In genomic region chr9:44478229-44478921, GRCm38 (mm10) we compare ENCODE assay signal across 8 mouse cellular contexts. TPM values are rescaled to one million over a fixed set of nuclear protein-coding genes. Genes with fewer than 3 reads are reported as not detected.
DNase-seq lines count a peak whose midpoint lies in the region; ATAC-seq and TF ChIP-seq lines count a peak whose summit lies in the region.

No protein-coding gene starts in this region.

- no peak for ATAC-seq in inflammation-experienced regulatory T-cells, adult 6 months

- no peak for TF ChIP-seq POLR2A in thymus, adult 2 months (IDR thresholded peaks at IDR 0.05; ENCODE audit: control insufficient read depth, extremely low read depth, insufficient read depth, low read length, poor library complexity)

- no peak for TF ChIP-seq CTCF in thymus, adult 2 months (IDR thresholded peaks at IDR 0.05; ENCODE audit: borderline replicate concordance, control insufficient read depth, extremely low read depth, insufficient read depth, low read length, poor library complexity)

- H3K4me1 ChIP-seq in thymus, adult 2 months (replicated peaks; ENCODE audit: control insufficient read depth, insufficient read depth, low read length) = peaks cover 22% of the 10 kb centered on the region

- intact Hi-C loops in heart, postnatal 36 days (cut with DNase I) = no loop called here

- H3K36me3 ChIP-seq in thymus, adult 2 months (ENCODE audit: control insufficient read depth, insufficient read depth, low read length) = no peaks in the 10 kb centered on the region

- no peaks in the 10 kb centered on the region for H3K27me3 ChIP-seq in thymus, adult 2 months (ENCODE audit: control insufficient read depth, insufficient read depth, low read length)

- under 1% methylated on average over 26 of the region's 27 CpGs for WGBS in thymus, adult 2 months

- peak; percentile 41 for DNase-seq in thymus, adult 2 months
- DNase-seq in thymus, postnatal 10 days (ENCODE audit: low spot score in 2 of 2) = no peak
- DNase-seq in embryo, embryonic 9.5 days (ENCODE audit: extremely low spot score) = peak; percentile 94
- DNase-seq in heart, postnatal 36 days = peak; percentile 68 to 78
- peak; percentile 70 for DNase-seq in layer of hippocampus, adult 9-11 months
- peak; percentile 73 for DNase-seq in lung, postnatal 14 days
- DNase-seq in right cerebral cortex, postnatal 25 days = peak; percentile 70

- no peak overlapping the region for H3K27ac ChIP-seq in thymus, adult 2 months (ENCODE audit: control insufficient read depth, insufficient read depth, low read length)

- H3K4me3 ChIP-seq in thymus, adult 2 months (ENCODE audit: control insufficient read depth, insufficient read depth, low read length) = peak overlapping the region; percentile 67

RNA-seq across cellular contexts. Expression of gene Bcl9l, which starts 4.2 kb away (rescaled TPM):
- 38.7 and 50.4 TPM in 2 replicates for polyA plus RNA-seq in thymus, adult 2 months (2012; rRNA removed)
- 10 to 100 TPM; 44.6 to 59.4 TPM for total RNA-seq in heart, postnatal 36 days (2021)
- polyA plus RNA-seq in inflammation-experienced regulatory T-cells, adult 6 months (2017; shearing (Covaris generic)) = 10 to 100 TPM; 11.1 to 12.4 (median 12.2) TPM

RNA-seq across cellular contexts. Expression of gene Upk2, which starts 23.6 kb away (rescaled TPM):
- polyA plus RNA-seq in thymus, adult 2 months (2012; rRNA removed) = 1.4 and 1.6 TPM in 2 replicates
- total RNA-seq in heart, postnatal 36 days (2021) = not detected
- polyA plus RNA-seq in inflammation-experienced regulatory T-cells, adult 6 months (2017; shearing (Covaris generic)) = not detected

RNA-seq across cellular contexts. Expression of gene Foxr1, which starts 37.4 kb away (rescaled TPM):
- polyA plus RNA-seq in thymus, adult 2 months (2012; rRNA removed) = 0.08 and 0.22 TPM in 2 replicates
- total RNA-seq in heart, postnatal 36 days (2021) = not detected
- under 1 TPM in 2 of 3 experiments, not detected in 1; 0.17 to 0.72 TPM for polyA plus RNA-seq in inflammation-experienced regulatory T-cells, adult 6 months (2017; shearing (Covaris generic))

Comparison
In these comparisons a context has a peak if more than half of its experiments do, and no peak if none do; other contexts are left out.
1. DNase-seq: peak in thymus, adult 2 months (single experiment), embryo, embryonic 9.5 days (single experiment), heart, postnatal 36 days (2 of 2), layer of hippocampus, adult 9-11 months (single experiment), lung, postnatal 14 days (single experiment) and right cerebral cortex, postnatal 25 days (single experiment); none in thymus, postnatal 10 days (0 of 2).